Mouse (Mus musculus) ES-E14 (cell line): ENCODE results near the gene Myl6b.
A peak's percentile ranks its signal among the peaks of the same experiment; 100 is the strongest.

Experiments
- HCFC1 ChIP-seq: IDR thresholded peaks from 2 replicates; pipeline ENCODE4 v1.6.1; 2012; ENCODE audit warnings: low read length, inconsistent platforms, borderline replicate concordance; ENCODE audit not compliant: insufficient read depth
- MAFK ChIP-seq: IDR thresholded peaks from 2 replicates; pipeline ENCODE4 v1.6.1; 2014; ENCODE audit warnings: mild to moderate bottlenecking, low read depth, low read length, inconsistent platforms; ENCODE audit not compliant: insufficient read depth

DNA sequence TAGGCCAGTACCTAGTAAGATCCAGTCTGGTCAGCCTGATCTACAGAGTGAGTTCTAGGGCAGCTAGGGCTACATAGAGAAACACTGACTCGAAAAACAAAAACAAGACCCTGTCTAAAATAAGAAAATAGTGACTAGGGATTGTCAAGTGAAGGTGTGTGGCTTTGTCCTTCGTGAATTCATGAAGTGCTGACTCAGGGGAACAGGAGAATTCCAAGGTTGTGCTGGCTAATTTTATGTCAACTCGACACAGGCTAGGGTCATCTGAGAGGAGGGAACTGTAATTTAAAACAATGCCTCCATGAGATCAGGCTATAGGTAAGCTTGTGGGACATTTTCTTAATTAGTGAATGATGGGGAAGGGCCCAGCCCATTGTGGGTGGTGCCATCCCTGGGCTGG is 44.0 kb downstream of the Myl6b start:
- TF ChIP-seq MAFK (peak; percentile 82), HCFC1 (no peak)
